Mouse (Mus musculus) liver, adult 2 months (tissue): Measurements from ENCODE around the gene Eif4g2. TPM values are rescaled to one million over a fixed set of nuclear protein-coding genes. Genes with fewer than 3 reads are reported as not detected.

Source experiments
- DNase-seq: peaks from one replicate; pipeline ENCODE4 v3.0.0-alpha.2; 2011; ENCODE audit warnings: low read depth, low spot score; ENCODE audit errors: extremely low read depth
- H3K27ac ChIP-seq: fragments of 200-500 bp; replicated peaks from 2 replicates; pipeline ENCODE4 v1.5.1; 2012; ENCODE audit warnings: low read depth, mild to moderate bottlenecking, control low read depth, inconsistent platforms, low read length; ENCODE audit not compliant: insufficient read depth
- H3K27me3 ChIP-seq: fragments of 200-500 bp; 2 replicates; pipeline ENCODE4 v1.6.1; 2012; ENCODE audit warnings: mild to moderate bottlenecking, moderate library complexity, low read length, inconsistent platforms; ENCODE audit not compliant: control insufficient read depth, insufficient read depth
- H3K36me3 ChIP-seq: fragments of 200-500 bp; 2 replicates; pipeline ENCODE4 v1.6.1; 2012; ENCODE audit warnings: low read length, inconsistent platforms; ENCODE audit not compliant: control insufficient read depth, insufficient read depth
- H3K4me1 ChIP-seq: fragments of 200-500 bp; 2 replicates; pipeline ENCODE4 v1.6.1; 2011; ENCODE audit warnings: low read length; ENCODE audit not compliant: control insufficient read depth, insufficient read depth
- H3K4me3 ChIP-seq: fragments of 200-500 bp; 2 replicates; pipeline ENCODE4 v1.5.1; 2011; ENCODE audit warnings: low read depth, mild to moderate bottlenecking, control low read depth, low read length, moderate library complexity; ENCODE audit not compliant: insufficient read depth
- H3K79me2 ChIP-seq: fragments of 200-500 bp; 2 replicates; pipeline ENCODE4 v1.6.1; 2012; ENCODE audit warnings: inconsistent platforms, mild to moderate bottlenecking, low read length, moderate library complexity; ENCODE audit not compliant: control insufficient read depth, insufficient read depth
- H3K9ac ChIP-seq: fragments of 200-500 bp; 2 replicates; pipeline ENCODE4 v1.6.1; 2012; ENCODE audit warnings: low read depth, mild to moderate bottlenecking, control low read depth, inconsistent platforms, low read length
- CTCF ChIP-seq: fragments of 200-500 bp; IDR thresholded peaks from 2 replicates; pipeline ENCODE4 v1.5.1; 2011; ENCODE audit warnings: low read depth, low read length, control low read depth
- POLR2A ChIP-seq: fragments of 200-500 bp; IDR thresholded peaks from 2 replicates; pipeline ENCODE4 v1.6.1; 2011; ENCODE audit warnings: low read length, control low read depth; ENCODE audit not compliant: insufficient read depth; ENCODE audit errors: extremely low read depth
- WGBS: fragments of 180-500 bp; shearing (Covaris S2); methylation state at CpG from one replicate; pipeline ENCODE4 v1.1.7; 2018; 5-methylcytosine and 5-hydroxymethylcytosine counted together
- polyA plus RNA-seq: library from polyadenylated mRNA; depleted of rRNA; stranded (reverse); fragments of >200 nt; gene quantifications from 2 replicates; pipeline ENCODE4 v1.2.3, GENCODE M21; 2012
- total RNA-seq: library from RNA; depleted of rRNA; stranded (reverse); fragments of >200 nt; gene quantifications from 2 replicates; pipeline ENCODE4 v1.2.3, GENCODE M21; 2014

The Eif4g2 gene
- total and polyA plus RNA-seq, 2 experiments = 64.7 to 210 TPM

GRCm38 (mm10) chr7:111068181-111068580 lies 14.6 kb downstream of the Eif4g2 start:
- Histone ChIP-seq H3K36me3 (peaks cover 51% of the 10 kb centered on the region), H3K79me2 (no peaks in the 10 kb centered on the region), H3K27ac (no peak overlapping the region), H3K9ac (no peak overlapping the region), H3K27me3 (no peaks in the 10 kb centered on the region), H3K4me3 (no peak overlapping the region), H3K4me1 (no peaks in the 10 kb centered on the region)
- DNase-seq = no peak
- 97% methylated on average over 3 of the region's 3 CpGs for WGBS
- TF ChIP-seq POLR2A = no peak
- TF ChIP-seq CTCF = no peak

DNA sequence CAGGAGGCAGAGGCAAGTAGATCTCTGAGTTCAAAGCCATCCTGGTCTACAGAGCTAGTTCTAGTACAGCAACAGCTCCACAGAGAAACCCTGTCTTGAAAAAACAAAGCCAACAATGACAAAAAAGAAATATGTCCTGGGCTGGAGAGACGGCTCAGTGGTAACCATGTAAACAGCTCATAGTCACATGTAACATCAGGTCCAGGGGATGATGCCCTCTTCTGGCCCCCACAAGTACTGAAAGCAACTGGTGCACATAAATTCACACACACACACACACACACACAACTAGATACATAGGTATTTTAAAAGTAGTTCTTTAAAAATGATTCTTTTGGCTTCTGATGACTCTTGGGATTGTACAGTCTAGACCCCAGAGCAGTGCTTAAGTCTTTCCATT lies 19.9 kb downstream of the Eif4g2 start:
- Histone ChIP-seq H3K4me1 (no peaks in the 10 kb centered on the region), H3K4me3 (no peak overlapping the region), H3K27me3 (no peaks in the 10 kb centered on the region), H3K36me3 (peaks cover 3% of the 10 kb centered on the region), H3K79me2 (no peaks in the 10 kb centered on the region), H3K27ac (no peak overlapping the region), H3K9ac (no peak overlapping the region)
- 96% methylated on average over 1 of the region's 1 CpGs for WGBS
- TF ChIP-seq CTCF = no peak
- no peak for TF ChIP-seq POLR2A
- no peak for DNase-seq

DNA sequence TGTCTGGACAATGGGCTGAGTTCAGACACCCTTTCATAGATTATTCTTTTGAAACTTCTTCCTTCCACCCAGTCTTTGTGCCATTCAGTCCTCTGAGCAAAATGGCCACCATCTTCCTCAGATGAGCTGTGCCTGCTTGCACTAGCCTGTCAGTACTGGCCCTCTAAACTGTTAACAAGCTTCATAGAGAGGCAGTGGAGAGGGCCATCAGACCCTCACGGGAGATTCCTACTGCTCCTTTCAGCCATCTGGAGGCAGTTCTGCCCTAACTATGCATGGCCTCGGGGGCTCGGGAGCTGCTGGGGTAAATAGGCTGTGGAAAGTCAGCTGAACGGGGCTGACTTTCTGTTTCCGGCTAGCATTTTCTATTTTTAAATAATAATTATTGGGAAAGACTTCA lies 23.3 kb downstream of the Eif4g2 start:
- peaks cover 8% of the 10 kb centered on the region; the same call in 1 of the 2 replicates for H3K36me3 ChIP-seq
- no peak for DNase-seq
- no peaks in the 10 kb centered on the region for H3K27me3 ChIP-seq
- no peaks in the 10 kb centered on the region for H3K79me2 ChIP-seq
- 86% methylated on average over 5 of the region's 5 CpGs for WGBS
- H3K27ac ChIP-seq = no peak overlapping the region
- H3K4me1 ChIP-seq = no peaks in the 10 kb centered on the region
- no peak overlapping the region for H3K4me3 ChIP-seq
- TF ChIP-seq POLR2A (no peak), CTCF (no peak)
- H3K9ac ChIP-seq = no peak overlapping the region

- TF ChIP-seq CTCF (no peak), POLR2A (no peak)
Measured at GRCm38 (mm10) chr7:111055984-111056657, 26.7 kb downstream of the Eif4g2 start.

DNA sequence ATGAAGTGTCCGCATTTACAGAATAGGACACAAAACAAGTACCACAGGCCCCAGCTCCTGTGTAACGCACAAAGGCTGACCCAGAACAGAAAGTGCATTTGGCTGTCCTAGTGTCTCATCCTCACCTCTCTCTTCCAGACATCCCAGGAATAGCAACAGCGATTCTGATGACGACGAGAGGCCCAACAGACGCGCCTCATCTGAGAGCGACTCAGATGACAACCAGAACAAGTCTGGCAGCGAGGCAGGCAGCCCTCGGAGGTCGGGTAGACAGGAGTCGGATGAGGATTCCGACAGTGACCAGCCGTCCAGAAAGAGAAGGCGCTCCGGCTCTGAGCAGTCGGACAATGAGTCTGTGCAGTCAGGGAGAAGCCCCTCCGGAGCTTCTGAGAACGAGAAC lies 27.6 kb downstream of the Eif4g2 start:
- no peak for DNase-seq
- Histone ChIP-seq H3K79me2 (no peaks in the 10 kb centered on the region), H3K4me3 (no peak overlapping the region), H3K27ac (no peak overlapping the region), H3K9ac (no peak overlapping the region), H3K4me1 (no peaks in the 10 kb centered on the region), H3K27me3 (no peaks in the 10 kb centered on the region), H3K36me3 (peaks cover 32% of the 10 kb centered on the region)
- 94% methylated on average over 19 of the region's 19 CpGs for WGBS
- TF ChIP-seq CTCF = no peak
- no peak for TF ChIP-seq POLR2A

More at GRCm38 (mm10) chr7:111055984-111056657, 26.7 kb downstream of the Eif4g2 start:
- no peak for DNase-seq
- Histone ChIP-seq H3K36me3 (peaks cover 31% of the 10 kb centered on the region), H3K27ac (no peak overlapping the region), H3K4me1 (no peaks in the 10 kb centered on the region), H3K4me3 (no peak overlapping the region), H3K27me3 (no peaks in the 10 kb centered on the region), H3K79me2 (no peaks in the 10 kb centered on the region), H3K9ac (no peak overlapping the region)
- 59% methylated on average over 3 of the region's 3 CpGs for whole genome bisulfite sequencing

GRCm38 (mm10) chr7:111049652-111050421 lies 33.0 kb downstream of the Eif4g2 start:
- Histone ChIP-seq H3K9ac (no peak overlapping the region), H3K27me3 (no peaks in the 10 kb centered on the region), H3K27ac (no peak overlapping the region), H3K36me3 (peaks cover 54% of the 10 kb centered on the region), H3K79me2 (no peaks in the 10 kb centered on the region), H3K4me3 (no peak overlapping the region), H3K4me1 (peaks cover 2% of the 10 kb centered on the region; the same call in 1 of the 2 replicates)
- TF ChIP-seq POLR2A = no peak
- peak; percentile 84 for TF ChIP-seq CTCF
- no peak for DNase-seq
- 73% methylated on average over 6 of the region's 6 CpGs for WGBS
